ENCODE assay signal across 8 mouse cellular contexts in the genomic region with DNA sequence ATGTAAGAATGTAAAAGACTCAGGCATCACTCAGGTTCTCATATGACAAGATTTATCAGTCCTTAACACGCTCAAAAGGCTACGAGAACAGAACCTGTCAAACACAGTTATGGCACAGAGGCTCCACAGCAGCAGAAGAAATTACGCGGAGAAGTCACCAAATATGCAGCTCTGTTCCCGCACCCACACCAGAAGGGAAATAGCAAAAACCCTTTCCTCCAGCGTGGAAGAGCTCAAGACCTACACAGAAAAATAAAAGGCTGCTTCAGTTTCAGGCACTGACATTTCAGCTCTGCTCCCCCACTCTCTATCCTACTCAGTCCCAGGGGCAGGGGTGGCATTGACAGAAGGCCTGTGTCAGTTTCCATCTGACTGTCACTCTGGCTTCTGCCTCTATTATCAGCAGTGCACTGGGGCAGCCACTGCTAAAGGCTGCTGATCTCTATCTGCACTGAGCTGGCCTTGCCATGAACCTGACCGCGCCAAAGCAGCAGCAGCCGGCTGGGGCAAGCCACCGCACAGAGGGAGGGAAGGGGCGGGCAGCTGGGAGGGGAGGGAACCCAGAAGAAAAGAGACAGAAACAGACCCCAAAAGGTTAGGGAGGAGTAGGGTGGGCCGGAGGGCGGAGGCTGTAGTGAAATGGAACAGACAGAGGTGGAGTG.
A peak's percentile ranks its signal among the peaks of the same experiment; 100 is the strongest.
DNase-seq lines count a peak whose midpoint lies in the region; ATAC-seq and TF ChIP-seq lines count a peak whose summit lies in the region.

No protein-coding gene starts in this region.

- no peaks in the 10 kb centered on the region for H3K36me3 ChIP-seq in heart, postnatal 0 days (replicated peaks; ENCODE audit: control insufficient read depth, insufficient read depth, low read length)
- no peaks in the 10 kb centered on the region for H3K36me3 ChIP-seq in intestine, embryonic 15.5 days
- no peaks in the 10 kb centered on the region for H3K36me3 ChIP-seq in limb, embryonic 13.5 days
- H3K36me3 ChIP-seq in stomach, embryonic 14.5 days (ENCODE audit: control insufficient read depth, insufficient read depth, low read length), result no peaks in the 10 kb centered on the region

- ATAC-seq in heart, postnatal 0 days (ENCODE audit: insufficient read depth, low read depth), result no peak
- ATAC-seq in intestine, embryonic 15.5 days, result peak; percentile 73
- peak; percentile 71; the same call in 1 of the 2 replicates for ATAC-seq in limb, embryonic 13.5 days (ENCODE audit: low FRiP score, low read depth)
- ATAC-seq in stomach, embryonic 14.5 days (ENCODE audit: insufficient number of reproducible peaks, insufficient read depth, low FRiP score, low read depth), result peak; percentile 58; the same call in 1 of the 2 replicates

- intact Hi-C loops in heart, postnatal 10 days (cut with DNase I), result no loop called here
- intact Hi-C loops in gastrocnemius, adult 2 months (cut with DNase I), result no loop called here

- no peak overlapping the region for H3K9ac ChIP-seq in heart, postnatal 0 days (replicated peaks; ENCODE audit: low read depth, low read length)
- H3K9ac ChIP-seq in intestine, embryonic 15.5 days, result no peak overlapping the region
- H3K9ac ChIP-seq in limb, embryonic 13.5 days, result no peak overlapping the region
- H3K9ac ChIP-seq in stomach, embryonic 14.5 days (replicated peaks; ENCODE audit: low read depth, low read length), result no peak overlapping the region

- TF ChIP-seq EP300 in heart, postnatal 0 days (IDR thresholded peaks at IDR 0.05; ENCODE audit: low read depth), result no peak

- no peak for DNase-seq in heart, postnatal 0 days (ENCODE audit: low spot score)
- no peak for DNase-seq in heart, postnatal 10 days
- peak; percentile 85 for DNase-seq in embryo, embryonic 11 days
- DNase-seq in urinary bladder, postnatal 10 days (ENCODE audit: low spot score), result no peak
- no peak for DNase-seq in gastrocnemius, adult 2 months

- H3K9me3 ChIP-seq in heart, postnatal 0 days (replicated peaks; ENCODE audit: control insufficient read depth, low read length), result no peaks in the 10 kb centered on the region
- no peaks in the 10 kb centered on the region for H3K9me3 ChIP-seq in intestine, embryonic 15.5 days
- H3K9me3 ChIP-seq in limb, embryonic 13.5 days, result no peaks in the 10 kb centered on the region
- no peaks in the 10 kb centered on the region for H3K9me3 ChIP-seq in stomach, embryonic 14.5 days (ENCODE audit: control insufficient read depth, low read depth, low read length)

- 0 out of 2 replicates have a peak, but pooled peaks cover 5% of the 10 kb centered on the region for H3K4me1 ChIP-seq in heart, postnatal 0 days (ENCODE audit: control insufficient read depth, insufficient read depth)
- H3K4me1 ChIP-seq in intestine, embryonic 15.5 days (replicated peaks), result no peaks in the 10 kb centered on the region
- H3K4me1 ChIP-seq in limb, embryonic 13.5 days, result peaks cover 5% of the 10 kb centered on the region; the same call in 1 of the 2 replicates
- 0 out of 2 replicates have a peak, but pooled peaks cover 5% of the 10 kb centered on the region for H3K4me1 ChIP-seq in stomach, embryonic 14.5 days (ENCODE audit: control insufficient read depth, insufficient read depth, low read length)

- H3K4me2 ChIP-seq in heart, postnatal 0 days (ENCODE audit: low read depth, low read length), result peak overlapping the region; percentile 60
- H3K4me2 ChIP-seq in intestine, embryonic 15.5 days (replicated peaks), result peak overlapping the region; percentile 39; the same call in 1 of the 2 replicates
- H3K4me2 ChIP-seq in limb, embryonic 13.5 days (replicated peaks), result peak overlapping the region; percentile 51
- H3K4me2 ChIP-seq in stomach, embryonic 14.5 days (replicated peaks; ENCODE audit: low read depth, low read length), result peak overlapping the region; percentile 32; the same call in 1 of the 2 replicates

- no peaks in the 10 kb centered on the region for H3K27me3 ChIP-seq in heart, postnatal 0 days (ENCODE audit: control insufficient read depth, insufficient read depth, low read length)
- H3K27me3 ChIP-seq in intestine, embryonic 15.5 days (replicated peaks), result no peaks in the 10 kb centered on the region
- H3K27me3 ChIP-seq in limb, embryonic 13.5 days, result no peaks in the 10 kb centered on the region
- no peaks in the 10 kb centered on the region for H3K27me3 ChIP-seq in stomach, embryonic 14.5 days (ENCODE audit: control insufficient read depth, insufficient read depth, low read length)

- WGBS in heart, postnatal 0 days, result 15% methylated on average over 13 of the region's 13 CpGs
- WGBS in intestine, embryonic 15.5 days, result 31% methylated on average over 13 of the region's 13 CpGs
- WGBS in limb, embryonic 13.5 days, result 40% methylated on average over 12 of the region's 13 CpGs
- 27% methylated on average over 13 of the region's 13 CpGs for WGBS in stomach, embryonic 14.5 days

- H3K27ac ChIP-seq in heart, postnatal 0 days (ENCODE audit: low read depth), result no peak overlapping the region
- no peak overlapping the region for H3K27ac ChIP-seq in intestine, embryonic 15.5 days
- H3K27ac ChIP-seq in limb, embryonic 13.5 days, result no peak overlapping the region
- H3K27ac ChIP-seq in stomach, embryonic 14.5 days (ENCODE audit: low read length), result no peak overlapping the region
- no peak overlapping the region for H3K27ac ChIP-seq in gastrocnemius, adult 2 months

- H3K4me3 ChIP-seq in heart, postnatal 0 days (ENCODE audit: low read depth, low read length), result peak overlapping the region; percentile 22; the same call in 1 of the 2 replicates
- no peak overlapping the region for H3K4me3 ChIP-seq in intestine, embryonic 15.5 days (replicated peaks)
- 0 out of 2 replicates have a peak overlapping the region, but pooled peaks have one; percentile 18 for H3K4me3 ChIP-seq in limb, embryonic 13.5 days
- no peak overlapping the region for H3K4me3 ChIP-seq in stomach, embryonic 14.5 days (ENCODE audit: low read depth, low read length)
- no peak overlapping the region for H3K4me3 ChIP-seq in gastrocnemius, adult 2 months

- no peak for TF ChIP-seq CTCF in heart, postnatal 0 days (IDR thresholded peaks at IDR 0.05; ENCODE audit: low read depth)
- no peak for TF ChIP-seq CTCF in gastrocnemius, adult 2 months (IDR thresholded peaks at IDR 0.05)

Comparison
In these comparisons a context has a peak if more than half of its experiments do, and no peak if none do; other contexts are left out.
1. H3K4me3 ChIP-seq: peak in heart, postnatal 0 days (single experiment) and limb, embryonic 13.5 days (single experiment); none in intestine, embryonic 15.5 days (single experiment), stomach, embryonic 14.5 days (single experiment) and gastrocnemius, adult 2 months (single experiment).
2. Peak in every context shown above with its lines, with median percentiles within 50 percentile points of each other: H3K4me2 ChIP-seq.